Mouse (Mus musculus): ENCODE measurements around the gene Olfr723. TPM values are rescaled to one million over a fixed set of nuclear protein-coding genes. Genes with fewer than 3 reads are reported as not detected.
"Not testable (repeated sequence)": the region's sequence is repeated elsewhere in the genome, so short reads cannot be mapped to it uniquely, and the experiment has no call there.

The Olfr723 gene
- not detected for total RNA-seq (2021)
- long read RNA-seq, experiment 1: 0 reads
- long read RNA-seq, experiment 2: 0 reads

DNA sequence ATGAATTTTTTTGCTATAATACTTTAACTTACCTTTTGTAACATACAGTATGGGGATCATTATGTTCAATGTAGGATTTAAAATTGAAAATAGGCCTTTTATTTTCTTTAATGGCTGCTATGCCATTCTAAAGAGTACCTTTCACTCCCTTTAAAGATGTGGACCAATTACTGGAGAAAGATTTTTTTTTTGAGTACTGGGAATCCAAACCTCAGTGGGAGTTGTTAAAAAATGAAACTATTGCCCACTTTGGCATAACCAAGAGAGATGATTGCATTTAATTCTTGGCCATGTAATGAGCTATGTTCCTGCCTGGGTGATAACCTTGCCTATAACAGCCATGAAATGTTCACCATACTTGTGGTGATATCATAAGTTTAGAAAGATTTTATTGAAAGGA lies at the start of gene Olfr723:
TSS of gene Olfr723 (minus strand) at position 101 of the 400 bp plus-strand sequence.
- not testable (repeated sequence) for DNase-seq

GRCm38 (mm10) chr14:49963174-49963573 lies 31.6 kb upstream of the Olfr723 start, which contains the start of gene Olfr724:
Olfr724 (minus strand) TSS chr14:49963274.
- DNase-seq: not testable (repeated sequence)

DNA sequence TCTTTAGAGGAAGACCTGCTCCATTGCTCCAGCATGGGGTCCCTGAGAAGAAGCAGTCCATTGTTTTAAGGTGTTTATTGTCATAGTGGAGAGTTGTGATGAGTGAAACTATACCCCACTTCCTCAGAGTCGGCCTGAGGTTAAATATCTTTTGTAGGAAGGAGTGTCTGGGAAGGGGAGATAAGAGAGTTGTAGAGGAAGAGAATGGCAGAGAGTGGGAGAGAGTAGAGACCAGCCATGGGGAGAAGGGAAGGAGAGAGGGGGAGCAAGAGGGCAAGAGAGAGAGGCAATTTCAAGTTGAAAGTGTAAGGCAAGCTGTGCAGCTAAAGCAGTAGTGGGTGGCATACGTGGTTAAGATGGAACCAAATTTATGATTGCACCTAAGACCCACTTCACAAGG lies 24.3 kb upstream of the Olfr723 start:
- no peak for DNase-seq

- DNase-seq: no peak
Measured at GRCm38 (mm10) chr14:49901899-49902298, 29.7 kb downstream of the Olfr723 start, which contains the start of gene Olfr722. Olfr722 (minus strand) TSS chr14:49901999.

Other genes with a start within 250 kb of the Olfr723 start
- gene Armh4, start 148.4 kb downstream of the Olfr723 start, total RNA-seq (2021): 1 to 10 TPM; 3.6 to 3.7 TPM
- gene Olfr722, start 29.8 kb downstream of the Olfr723 start, total RNA-seq (2021): not detected
- not detected for gene Olfr724, start 31.5 kb upstream of the Olfr723 start, total RNA-seq (2021)
- gene Olfr725, start 108.6 kb upstream of the Olfr723 start, total RNA-seq (2021): not detected
- not detected for gene Olfr726, start 159.2 kb upstream of the Olfr723 start, total RNA-seq (2021)
- not detected for gene Olfr727, start 191.4 kb upstream of the Olfr723 start, total RNA-seq (2021)
- gene Olfr728, start 210.9 kb upstream of the Olfr723 start, total RNA-seq (2021): not detected
- gene Olfr729, start 221.1 kb upstream of the Olfr723 start, total RNA-seq (2021): not detected